Mouse (Mus musculus) midbrain, embryonic 12.5 days (tissue): Measurements from ENCODE around the gene Npepps. TPM values are rescaled to one million over a fixed set of nuclear protein-coding genes. Genes with fewer than 3 reads are reported as not detected.

Experiments
- ATAC-seq: fragments of 200-750 bp; cut with Nextera tagmentation; 2 replicates; pipeline ENCODE4 v1.8.0; 2017; ENCODE audit warnings: low read depth, moderate TSS enrichment, moderate library complexity; ENCODE audit not compliant: low FRiP score
- H3K27ac ChIP-seq: fragments of 300-500 bp; sonication (generic); replicated peaks from 2 replicates; pipeline ENCODE4 v1.5.1; 2016; ENCODE audit warnings: mild to moderate bottlenecking
- H3K27me3 ChIP-seq: fragments of 300-500 bp; sonication (generic); 2 replicates; pipeline ENCODE4 v1.6.1; 2016; ENCODE audit warnings: mild to moderate bottlenecking
- H3K36me3 ChIP-seq: fragments of 300-500 bp; sonication (generic); 2 replicates; pipeline ENCODE4 v1.6.1; 2016
- H3K4me1 ChIP-seq: fragments of 300-500 bp; sonication (generic); 2 replicates; pipeline ENCODE4 v1.6.1; 2016
- H3K4me2 ChIP-seq: fragments of 300-500 bp; sonication (generic); replicated peaks from 2 replicates; pipeline ENCODE4 v1.6.1; 2016; ENCODE audit warnings: mild to moderate bottlenecking, moderate library complexity
- H3K4me3 ChIP-seq: fragments of 300-500 bp; sonication (generic); 2 replicates; pipeline ENCODE4 v1.5.1; 2016; ENCODE audit warnings: mild to moderate bottlenecking
- H3K9ac ChIP-seq: fragments of 300-500 bp; sonication (generic); replicated peaks from 2 replicates; pipeline ENCODE4 v1.6.1; 2016; ENCODE audit warnings: mild to moderate bottlenecking, moderate library complexity
- H3K9me3 ChIP-seq: fragments of 300-500 bp; sonication (generic); 2 replicates; pipeline ENCODE4 v1.6.1; 2016; ENCODE audit warnings: mild to moderate bottlenecking
- WGBS: fragments of 180-500 bp; shearing (Covaris S2); methylation state at CpG from one replicate; pipeline ENCODE4 v1.1.7; 2016; 5-methylcytosine and 5-hydroxymethylcytosine counted together
- polyA plus RNA-seq: library from polyadenylated mRNA; unstranded; fragments of >200 nt; fragmentation: Nextera tagmentation; extraction: Ambion mirVana; gene quantifications from 2 replicates; pipeline ENCODE4 v1.2.1, GENCODE M21; 2016

Gene Npepps
- polyA plus RNA-seq, 1 experiment from 2014 or later: 134 TPM

- no peak overlapping the region for H3K9ac ChIP-seq
- no peak for ATAC-seq
- peaks cover 96% of the 10 kb centered on the region for H3K36me3 ChIP-seq
Measured at GRCm38 (mm10) chr11:97175499-97175898, 104.9 kb downstream of the Npepps start.

GRCm38 (mm10) chr11:97160341-97160740 is 120.1 kb downstream of the Npepps start:
- no peak overlapping the region for H3K4me2 ChIP-seq
- no peaks in the 10 kb centered on the region for H3K9me3 ChIP-seq
- H3K4me3 ChIP-seq: no peak overlapping the region
- no peak for ATAC-seq
- H3K9ac ChIP-seq: no peak overlapping the region
- 66% methylated on average over 6 of the region's 6 CpGs for WGBS
- H3K27ac ChIP-seq: no peak overlapping the region
- no peaks in the 10 kb centered on the region for H3K27me3 ChIP-seq
- no peaks in the 10 kb centered on the region for H3K4me1 ChIP-seq
- peaks cover 94% of the 10 kb centered on the region for H3K36me3 ChIP-seq

More at GRCm38 (mm10) chr11:97175499-97175898, 104.9 kb downstream of the Npepps start:
- 95% methylated on average over 7 of the region's 7 CpGs for WGBS
- Histone ChIP-seq H3K27me3 (no peaks in the 10 kb centered on the region), H3K9me3 (no peaks in the 10 kb centered on the region), H3K4me3 (no peak overlapping the region), H3K4me1 (no peaks in the 10 kb centered on the region), H3K4me2 (no peak overlapping the region), H3K27ac (no peak overlapping the region)

DNA sequence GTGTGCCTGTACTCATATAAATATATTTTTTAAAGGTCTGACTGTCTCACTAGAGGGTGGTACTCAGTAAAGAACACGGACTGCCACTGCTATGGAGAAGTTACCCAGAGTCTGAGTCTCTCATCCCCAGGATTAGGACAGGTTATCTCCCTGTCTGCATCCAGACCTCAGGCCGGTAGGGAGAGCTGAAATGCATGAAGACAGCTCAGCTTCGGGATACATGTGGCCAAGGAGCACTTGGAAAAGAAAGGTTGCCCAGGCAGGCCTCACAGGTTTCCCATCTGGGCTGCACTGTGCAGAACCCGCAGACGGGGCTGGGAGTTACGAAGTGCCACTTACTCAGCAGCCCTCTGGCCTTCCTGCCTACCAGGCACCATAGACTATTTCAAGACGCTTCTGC is 123.4 kb downstream of the Npepps start:
- H3K4me3 ChIP-seq: no peak overlapping the region
- H3K4me1 ChIP-seq: peaks cover 11% of the 10 kb centered on the region
- no peak for ATAC-seq
- no peaks in the 10 kb centered on the region for H3K9me3 ChIP-seq
- peaks cover 4% of the 10 kb centered on the region; the same call in 1 of the 2 replicates for H3K27me3 ChIP-seq
- H3K36me3 ChIP-seq: peaks cover 73% of the 10 kb centered on the region
- 82% methylated on average over 7 of the region's 7 CpGs for WGBS
- H3K4me2 ChIP-seq: no peak overlapping the region
- no peak overlapping the region for H3K9ac ChIP-seq
- H3K27ac ChIP-seq: no peak overlapping the region

Other genes with a start within 250 kb of the Npepps start
- gene Lrrc46, start 239.2 kb downstream of the Npepps start, polyA plus RNA-seq: 2.4 and 3.3 TPM in 2 replicates
- 63.4 and 64.4 TPM in 2 replicates for gene Mrpl10, start 239.1 kb downstream of the Npepps start, polyA plus RNA-seq
- gene Osbpl7, start 230.0 kb downstream of the Npepps start, polyA plus RNA-seq: 8.5 and 10.8 TPM in 2 replicates
- 0.23 and 0.24 TPM in 2 replicates for gene Tbx21, start 165.3 kb downstream of the Npepps start, polyA plus RNA-seq
- 6.7 and 8.9 TPM in 2 replicates for gene Tbkbp1, start 129.1 kb downstream of the Npepps start, polyA plus RNA-seq
- gene Kpnb1, start 92.8 kb downstream of the Npepps start, polyA plus RNA-seq: 68.2 and 68.6 TPM in 2 replicates
- gene Mrpl45, start 35.1 kb upstream of the Npepps start, polyA plus RNA-seq: 43.2 and 46.5 TPM in 2 replicates
- gene Gpr179, start 71.4 kb upstream of the Npepps start, polyA plus RNA-seq: 0.13 and 0.18 TPM in 2 replicates
- gene Socs7, start 81.9 kb upstream of the Npepps start, polyA plus RNA-seq: 9.3 and 9.4 TPM in 2 replicates
- gene Arhgap23, start 134.9 kb upstream of the Npepps start, polyA plus RNA-seq: 6.3 and 7.9 TPM in 2 replicates
- 0.77 and 0.84 TPM in 2 replicates for gene 4933428G20Rik, start 219.7 kb upstream of the Npepps start, polyA plus RNA-seq